Mouse (Mus musculus): Measurements from ENCODE around the gene Myo1d.

GRCm38 (mm10) chr11:80781535-80781934 lies 1.7 kb upstream of the Myo1d start:
- no peak for TF ChIP-seq CTCF (IDR thresholded peaks at IDR 0.05; ENCODE audit: insufficient read depth, low read length)
- no peak for TF ChIP-seq POLR2A (IDR thresholded peaks at IDR 0.05; ENCODE audit: borderline replicate concordance, extremely low read depth, low read depth, low read length)
